Mouse (Mus musculus) adrenal gland, postnatal 14 days (tissue): ENCODE measurements around the gene Il20ra. TPM values are rescaled to one million over a fixed set of nuclear protein-coding genes. Genes with fewer than 3 reads are reported as not detected.
"Not testable (repeated sequence)": the region's sequence is repeated elsewhere in the genome, so short reads cannot be mapped to it uniquely, and the experiment has no call there.

Experiments
- DNase-seq: peaks from one replicate; pipeline ENCODE4 v3.0.0; 2021; ENCODE audit warnings: mixed read lengths
- long read RNA-seq, 2 experiments: library from polyadenylated mRNA; stranded (forward); transcript quantifications; one replicate each; pipeline ENCODE4 v2.0.0; 2021
- total RNA-seq: library from RNA; stranded (reverse); gene quantifications from 2 replicates; pipeline ENCODE4 v1.2.3, GENCODE M21; 2021

The Il20ra gene
- total RNA-seq = 4.0 and 4.4 TPM in 2 replicates
- long read RNA-seq, experiment 1, partial matches to known transcripts = 0 of 5 reads
- long read RNA-seq, experiment 1, other reads (novel, unspliced or antisense) = 3 of 5 reads
- long read RNA-seq, experiment 2, partial matches to known transcripts = 0 of 1 reads
- long read RNA-seq, experiment 2, other reads (novel, unspliced or antisense) = 1 of 1 reads

DNA sequence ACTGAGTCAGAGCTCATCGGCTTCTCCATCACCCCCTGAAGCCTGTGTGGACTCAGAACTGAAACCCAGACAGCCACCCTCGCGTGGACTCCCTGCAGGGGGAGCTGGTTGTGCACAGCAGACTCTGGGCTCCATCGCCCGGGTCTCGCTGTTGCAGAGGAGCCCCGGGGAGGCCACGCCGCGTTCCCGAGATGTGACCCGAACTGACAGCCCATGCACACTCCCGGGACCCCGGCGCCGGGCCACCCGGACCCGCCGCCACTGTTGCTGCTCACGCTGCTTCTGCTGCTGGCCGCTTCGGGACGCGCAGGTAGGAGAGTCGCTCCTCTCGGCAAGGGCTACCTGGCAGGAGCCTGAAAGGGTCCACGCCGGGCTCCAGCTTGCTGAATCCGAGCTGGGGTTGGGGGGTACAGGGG is at the start of gene Il20ra:
Gene Il20ra, plus strand, starts transcription at position 150 of the 416 bp plus-strand sequence.
- peak; percentile 83 for DNase-seq

DNA sequence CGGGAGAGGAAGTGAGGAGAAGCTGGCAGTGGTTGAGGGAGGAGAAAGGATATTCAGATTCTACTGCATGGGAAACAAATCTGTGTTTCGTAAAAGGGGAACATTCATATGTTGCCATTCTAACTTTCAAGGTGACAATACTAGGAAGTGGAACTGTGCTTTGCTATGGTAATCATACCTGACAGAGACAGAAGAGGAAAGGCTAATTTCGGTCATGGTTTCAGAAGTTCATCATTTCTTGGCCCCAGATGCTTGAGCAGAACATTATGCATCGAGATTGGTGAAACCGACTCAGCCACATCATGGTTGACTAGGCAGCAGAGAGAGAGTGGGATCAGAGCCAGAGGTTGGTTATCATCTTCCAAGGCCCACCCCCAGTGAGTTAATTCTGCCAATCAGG is 43.4 kb upstream of the Il20ra start:
- DNase-seq = no peak

DNA sequence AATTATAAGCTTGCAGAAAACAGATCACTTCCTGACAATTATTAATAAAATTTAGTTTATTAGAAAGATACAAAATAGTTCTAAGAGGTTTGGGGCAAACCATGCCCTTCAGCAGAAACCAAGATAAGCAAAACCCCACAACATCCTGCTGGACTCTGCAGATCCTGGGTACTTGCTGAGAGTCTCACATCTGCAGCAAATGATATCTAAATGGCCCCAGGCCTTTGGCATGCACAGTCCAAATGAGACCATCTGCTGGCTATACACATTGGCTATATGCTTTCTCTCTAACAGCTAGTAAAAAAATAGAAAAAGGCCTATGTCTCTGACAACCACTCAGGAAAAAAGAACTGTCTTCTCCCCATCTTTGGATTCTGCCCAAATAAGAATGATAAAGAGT is 40.4 kb upstream of the Il20ra start:
- DNase-seq = no peak

DNA sequence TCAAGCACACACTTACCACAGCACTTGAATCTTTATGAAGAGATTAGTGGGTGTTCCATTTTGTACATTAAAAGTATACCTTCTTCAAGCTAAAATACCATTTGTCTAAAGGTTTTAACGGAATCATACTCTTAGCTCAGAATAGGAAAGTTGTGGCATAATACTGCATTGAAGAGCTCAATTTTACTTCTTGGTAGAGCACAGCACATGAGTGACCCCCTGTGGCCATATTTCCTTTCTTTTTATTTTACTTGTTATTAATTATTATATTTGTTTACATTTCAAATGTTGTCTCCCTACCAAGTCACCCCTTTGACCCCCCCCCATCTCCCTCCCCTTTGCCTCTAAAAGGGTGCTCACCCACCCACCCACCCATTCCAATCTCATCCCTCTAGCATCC is 39.2 kb upstream of the Il20ra start:
- no peak for DNase-seq

DNA sequence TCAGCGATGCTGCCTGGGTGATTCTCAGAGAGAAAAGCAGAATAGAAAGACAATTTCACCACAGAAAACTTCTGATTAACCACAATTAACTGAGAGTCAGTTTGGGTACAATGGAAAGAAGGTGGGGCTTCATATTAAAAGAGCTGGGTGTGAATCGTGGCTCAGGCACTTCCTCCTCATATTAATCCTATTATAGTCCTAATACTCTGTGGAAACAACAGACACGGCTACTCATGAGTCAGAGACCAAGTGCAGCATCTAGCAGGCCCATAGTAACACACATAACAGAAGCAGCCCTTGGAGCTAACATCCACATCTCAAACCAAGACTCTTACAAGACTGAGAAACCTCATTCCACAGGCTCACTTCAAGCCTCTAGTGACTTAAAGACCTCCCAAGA is 24.7 kb upstream of the Il20ra start:
- no peak for DNase-seq

DNA sequence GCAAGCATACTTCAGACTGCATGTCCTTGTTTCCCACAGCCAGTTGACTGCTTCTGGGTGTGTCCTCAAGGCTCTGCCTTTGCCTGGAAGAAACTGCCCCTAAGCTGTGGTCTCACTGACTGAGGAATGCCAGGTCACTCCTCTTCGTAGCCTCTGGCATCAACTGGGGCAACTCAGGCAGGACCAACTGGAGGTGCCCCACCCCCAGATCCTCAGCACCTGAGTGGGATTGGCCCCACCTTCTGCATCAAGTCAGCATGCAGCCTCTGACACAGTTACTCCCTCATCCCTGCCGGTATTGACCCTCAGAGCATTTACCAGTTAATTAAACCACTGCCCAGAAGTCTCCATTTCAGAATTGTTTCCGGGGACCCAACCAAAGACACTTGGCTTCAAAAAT is 21.1 kb upstream of the Il20ra start:
- no peak for DNase-seq

DNA sequence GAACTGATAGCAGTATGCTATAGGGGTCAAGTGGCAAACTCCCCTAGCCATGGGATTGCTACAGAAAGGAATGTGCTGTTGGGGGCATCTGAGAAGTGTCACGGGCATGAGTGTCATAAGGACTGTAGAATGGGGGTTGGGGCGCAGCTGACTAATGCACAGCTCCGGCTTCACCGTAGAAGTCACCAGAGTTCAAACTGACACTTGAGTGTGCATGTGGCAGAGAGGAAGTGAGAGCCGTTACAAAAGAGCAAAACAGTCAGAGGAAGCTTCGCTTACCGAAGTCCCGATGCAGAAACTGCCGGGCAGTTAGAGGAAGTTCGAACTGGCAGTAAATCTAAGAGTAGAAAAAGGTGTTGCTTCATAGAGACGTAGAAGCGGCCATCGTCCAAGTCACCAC is 20.6 kb upstream of the Il20ra start:
- peak; percentile 14 for DNase-seq

DNA sequence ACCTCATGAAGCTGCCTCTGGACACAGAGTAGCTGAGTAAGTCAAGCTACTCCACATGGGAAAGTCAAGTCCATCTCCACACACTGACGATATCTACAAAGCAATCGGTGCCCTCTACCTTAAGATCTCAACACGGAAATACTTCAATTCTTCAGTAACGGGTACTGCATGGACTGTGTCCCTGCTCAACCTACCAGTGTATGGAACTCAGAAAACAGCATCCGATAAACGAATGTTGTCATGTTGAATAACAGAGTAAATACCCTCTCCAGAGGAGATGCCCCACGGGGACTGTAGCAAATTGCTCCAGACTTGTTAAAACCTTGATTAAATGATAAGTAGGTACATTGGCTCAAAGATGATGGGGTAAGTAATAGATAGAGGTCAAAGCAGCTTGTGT is 20.0 kb upstream of the Il20ra start:
- DNase-seq = no peak

DNA sequence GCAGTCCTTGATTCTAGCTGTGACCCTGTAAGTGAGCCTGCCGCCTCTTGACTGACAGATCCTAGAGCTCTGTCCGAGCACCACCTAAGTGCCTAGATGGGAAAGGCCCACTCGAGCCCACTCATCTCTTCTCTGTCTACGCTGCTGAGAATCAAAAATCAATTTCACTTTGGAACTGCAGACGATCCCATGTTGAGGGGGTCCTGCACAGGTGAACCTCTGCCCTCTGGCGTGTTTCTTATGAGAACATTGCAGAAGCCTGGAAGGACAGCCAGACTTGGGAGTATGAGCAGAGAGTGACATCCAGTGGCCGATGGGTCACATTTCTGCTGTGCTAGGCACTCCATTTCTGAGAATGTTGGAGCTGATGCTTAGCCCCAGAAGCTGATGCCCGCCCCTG is 19.4 kb upstream of the Il20ra start:
- DNase-seq = peak; percentile 59

DNA sequence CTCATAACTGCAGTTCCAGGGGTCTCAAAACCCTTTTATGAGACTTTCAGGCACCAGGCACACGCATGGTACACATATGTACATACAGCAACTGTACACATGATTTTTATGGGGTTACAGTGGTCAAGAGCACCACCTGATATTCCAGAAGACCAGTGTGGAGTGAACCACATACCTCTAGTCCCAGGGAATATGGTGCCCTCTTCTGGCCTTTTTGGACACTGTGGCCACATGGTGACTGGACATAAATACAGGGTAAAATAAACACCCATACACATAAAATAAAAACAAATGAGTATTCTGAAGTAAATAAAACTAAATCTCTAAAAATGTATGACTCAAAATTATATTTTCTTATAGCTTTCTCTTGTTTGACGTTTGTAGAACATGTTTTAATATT is 18.7 kb upstream of the Il20ra start:
- peak; percentile 29 for DNase-seq

DNA sequence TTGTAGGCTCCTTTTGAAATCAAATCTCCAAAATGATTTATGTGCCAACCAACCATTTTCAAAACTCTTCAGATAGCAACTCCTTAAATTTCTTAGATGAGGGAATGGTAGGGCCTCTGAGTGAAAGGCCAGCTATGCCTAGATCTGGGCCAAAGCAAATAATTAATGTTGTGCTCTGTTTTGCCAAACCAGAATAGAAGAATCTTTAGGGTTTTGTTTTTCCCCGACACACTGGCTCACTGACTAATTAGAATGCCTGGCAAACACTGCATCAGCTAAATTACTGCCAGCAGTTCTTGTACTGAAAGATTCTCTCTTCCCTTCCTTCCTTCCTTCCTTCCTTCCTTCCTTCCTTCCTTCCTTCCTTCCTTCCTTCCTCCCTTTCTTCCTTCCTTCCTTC is 13.0 kb upstream of the Il20ra start:
- DNase-seq = no peak

DNA sequence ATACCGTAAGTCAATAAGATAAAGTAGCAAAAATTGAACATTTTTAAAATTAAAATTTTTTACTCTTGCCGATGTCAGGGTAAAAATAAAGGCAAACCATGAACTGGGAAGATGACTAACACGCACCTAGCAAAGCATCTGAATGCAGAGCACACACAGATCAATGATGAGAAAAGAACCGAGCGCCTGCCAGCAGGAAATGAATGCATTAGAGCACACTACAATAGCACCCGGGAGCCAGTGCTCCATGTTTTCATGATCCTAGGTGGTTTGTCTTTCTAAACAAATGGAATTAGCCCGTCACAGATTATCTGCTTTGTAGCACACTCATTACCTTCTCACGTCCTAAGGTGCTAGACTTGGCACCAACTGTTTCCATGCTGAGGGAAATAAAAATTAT is 7.9 kb upstream of the Il20ra start:
- DNase-seq = no peak

DNA sequence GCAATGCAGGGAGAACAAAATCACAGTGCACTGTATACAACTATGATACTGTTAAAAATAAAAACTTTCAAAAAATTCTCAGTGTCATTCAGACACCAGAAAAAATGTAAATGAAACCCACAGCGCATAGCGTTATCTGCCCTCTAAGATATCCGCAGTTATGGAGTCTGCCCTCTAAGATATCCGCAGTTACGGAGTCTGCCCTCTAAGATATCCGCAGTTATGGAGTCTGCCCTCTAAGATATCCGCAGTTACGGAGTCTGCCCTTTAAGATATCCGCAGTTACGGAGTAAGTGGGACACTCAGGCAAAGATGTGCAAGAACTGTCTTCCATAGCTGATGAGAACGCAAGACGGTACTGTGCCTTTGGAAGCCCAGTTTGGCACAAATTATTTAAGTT is 4.6 kb upstream of the Il20ra start:
- DNase-seq = no peak

DNA sequence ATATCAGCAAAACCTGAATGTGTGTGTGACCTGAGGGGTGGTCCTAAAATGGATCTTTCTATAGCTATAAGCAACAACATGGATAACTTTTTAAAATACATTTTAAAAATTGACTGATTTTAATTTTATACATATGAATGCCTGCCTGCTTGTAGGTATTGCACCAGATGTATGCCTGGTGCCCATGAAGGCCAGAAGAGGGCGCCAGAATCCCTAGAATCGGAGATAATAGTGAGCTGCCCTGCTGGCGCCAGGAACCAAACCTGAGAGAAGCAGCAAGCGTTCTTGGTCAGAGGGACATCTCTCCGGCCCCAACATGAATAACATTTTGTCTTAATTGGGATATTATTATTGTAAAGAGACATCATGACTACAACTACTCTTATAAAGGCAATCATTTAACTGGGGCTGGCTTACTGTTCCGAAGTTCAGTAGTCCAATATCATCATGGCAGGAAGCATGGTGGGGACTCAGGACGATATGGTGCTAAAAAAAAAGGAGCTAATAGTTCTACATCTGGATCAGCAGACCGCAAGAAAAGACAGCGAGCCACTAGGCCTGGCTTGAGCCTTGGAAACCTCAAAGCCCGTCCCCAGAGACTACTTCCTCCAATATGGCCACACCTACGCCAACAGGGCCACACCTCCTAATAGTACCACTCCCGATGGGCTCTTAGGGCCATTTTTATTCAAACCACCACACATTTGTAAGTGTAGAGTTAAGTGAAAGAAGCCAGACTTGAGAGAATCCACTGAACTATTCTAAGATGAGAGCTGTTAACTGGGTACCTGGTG is 3.9 kb upstream of the Il20ra start:
- peak; percentile 68 for DNase-seq

DNA sequence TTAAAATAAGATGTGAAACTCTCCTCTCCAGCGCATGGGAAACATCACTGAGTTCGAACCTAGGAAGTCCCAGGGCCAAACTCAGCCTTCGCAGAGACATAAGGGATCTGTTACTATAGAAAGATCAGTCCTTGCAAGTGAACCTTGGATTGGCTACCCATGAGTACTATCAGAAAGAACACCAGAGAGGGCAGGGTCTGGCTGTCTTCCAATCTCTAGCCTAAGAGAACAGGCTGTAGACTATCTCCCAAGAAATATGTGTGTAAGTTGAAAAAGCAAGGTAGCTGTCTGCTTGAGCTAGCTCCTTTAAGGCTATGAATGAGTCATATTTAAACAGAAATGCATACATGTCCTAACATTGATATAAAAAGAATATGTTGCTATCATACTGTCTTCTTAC is 1.4 kb upstream of the Il20ra start:
- peak; percentile 21 for DNase-seq

DNA sequence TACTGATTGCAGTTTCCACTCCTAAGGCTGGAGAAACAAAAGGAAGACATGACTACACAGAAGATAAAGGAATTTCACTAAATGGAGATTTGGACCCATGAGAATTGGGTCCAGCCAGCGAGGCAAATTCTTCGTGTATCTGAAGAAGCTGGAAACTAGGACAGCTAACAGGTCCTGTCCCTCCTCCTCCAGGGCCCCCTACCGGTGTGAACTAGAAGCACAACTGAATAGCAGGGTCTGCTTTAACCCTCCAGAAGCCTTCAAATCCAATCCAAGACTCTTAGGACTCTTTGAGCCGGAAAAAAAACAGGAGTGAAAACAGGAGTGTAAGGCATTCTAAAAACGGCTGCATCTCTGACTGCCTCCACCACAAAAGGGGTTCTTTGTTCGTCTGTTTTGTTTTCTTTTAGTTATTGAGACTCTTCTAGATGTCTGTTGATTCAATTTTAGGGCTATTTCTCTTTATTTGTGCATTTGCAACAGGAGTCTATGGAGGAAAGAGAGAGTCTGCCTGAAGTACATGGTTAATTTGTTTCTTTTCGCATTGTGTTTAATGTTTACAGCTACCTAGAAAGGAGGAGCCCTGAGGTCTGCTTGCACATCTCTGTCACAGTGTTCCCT is 709 bp upstream of the Il20ra start:
- peak; percentile 34 for DNase-seq

DNA sequence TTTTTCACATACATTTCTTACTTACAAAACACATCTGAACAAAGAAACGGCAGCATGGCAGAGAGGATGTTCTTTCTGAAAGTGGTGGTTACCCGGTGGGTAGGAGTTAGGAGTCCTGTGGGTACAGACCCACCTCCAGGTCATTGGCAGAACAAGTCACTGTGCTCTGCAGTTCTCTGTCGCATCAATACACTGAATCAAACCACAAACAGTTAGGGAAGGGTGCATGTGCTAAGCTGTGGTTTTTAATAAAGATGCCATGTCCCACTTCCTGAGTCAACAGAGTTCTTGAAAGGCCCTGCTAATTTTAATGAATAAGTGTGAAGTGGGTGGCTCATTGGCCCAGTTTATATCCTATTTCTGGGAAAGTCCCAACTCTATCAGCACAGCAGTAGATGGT is 6.3 kb downstream of the Il20ra start:
- DNase-seq = no peak

DNA sequence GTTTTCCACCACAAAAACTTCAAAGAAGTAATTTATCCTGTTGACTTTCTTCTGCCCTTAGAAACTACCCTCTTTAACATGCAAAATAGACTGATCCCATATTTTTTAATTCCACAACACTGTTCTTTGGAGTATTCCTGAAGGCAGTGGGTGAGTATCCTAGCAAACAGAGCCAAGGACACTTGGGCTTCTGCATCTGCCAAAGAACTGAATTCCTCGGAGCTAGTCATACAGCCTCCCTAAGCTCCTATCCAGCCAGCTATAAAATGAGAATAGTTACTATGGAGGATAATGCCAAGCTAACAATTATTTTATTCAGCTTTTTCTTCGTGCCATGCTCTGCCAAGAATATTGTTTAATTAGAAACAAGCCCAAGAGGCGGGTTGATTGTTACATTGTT is 9.9 kb downstream of the Il20ra start:
- DNase-seq = no peak

DNA sequence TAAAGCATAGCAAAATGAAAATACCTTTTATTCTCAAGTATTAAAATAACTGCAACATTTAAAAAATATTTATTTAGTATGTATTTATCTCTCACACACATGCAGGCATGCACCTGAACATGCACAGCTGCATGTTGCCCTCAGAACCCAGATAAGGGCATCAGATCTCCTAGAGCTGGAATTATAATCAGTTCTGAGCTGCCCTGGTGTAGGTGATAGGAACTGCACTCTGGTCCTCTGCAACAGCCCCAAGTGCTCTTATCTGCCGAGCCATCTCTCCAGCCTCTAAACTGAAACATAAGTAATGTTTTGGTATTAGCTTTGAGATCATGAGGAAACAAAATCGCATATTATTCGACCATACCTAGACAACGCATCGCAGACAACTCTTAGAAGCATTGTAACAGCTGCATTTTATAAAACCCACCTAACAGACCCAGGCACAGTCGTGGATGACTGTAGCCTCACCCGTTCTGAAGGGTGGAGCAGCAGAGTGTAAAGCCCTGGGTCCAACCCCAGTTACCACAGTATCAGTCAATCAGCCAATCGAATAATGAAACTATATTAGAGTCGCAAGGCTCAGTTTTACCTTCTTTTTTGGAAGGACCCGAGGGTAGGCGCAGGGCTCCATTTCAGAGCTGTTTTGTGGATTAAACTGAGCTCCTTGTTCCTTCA is 11.9 kb downstream of the Il20ra start:
- no peak for DNase-seq

DNA sequence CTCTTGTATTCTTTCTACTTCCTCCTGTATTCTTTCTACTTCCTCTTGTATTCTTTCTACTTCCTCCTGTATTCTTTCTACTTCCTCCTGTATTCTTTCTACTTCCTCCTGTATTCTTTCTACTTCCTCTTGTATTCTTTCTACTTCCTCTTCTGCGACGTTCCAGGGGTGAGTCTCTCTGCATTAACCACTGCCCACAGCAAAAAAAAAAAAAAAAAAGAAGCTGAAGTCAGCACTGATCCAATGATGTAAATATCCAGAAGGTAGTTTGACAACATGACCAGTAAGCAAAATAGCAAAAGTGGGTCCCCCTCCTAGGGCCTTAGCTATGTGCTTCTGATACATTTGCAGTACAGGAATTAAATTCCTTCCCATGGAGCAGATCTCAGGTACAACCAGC is 26.1 kb downstream of the Il20ra start:
- not testable (repeated sequence) for DNase-seq

DNA sequence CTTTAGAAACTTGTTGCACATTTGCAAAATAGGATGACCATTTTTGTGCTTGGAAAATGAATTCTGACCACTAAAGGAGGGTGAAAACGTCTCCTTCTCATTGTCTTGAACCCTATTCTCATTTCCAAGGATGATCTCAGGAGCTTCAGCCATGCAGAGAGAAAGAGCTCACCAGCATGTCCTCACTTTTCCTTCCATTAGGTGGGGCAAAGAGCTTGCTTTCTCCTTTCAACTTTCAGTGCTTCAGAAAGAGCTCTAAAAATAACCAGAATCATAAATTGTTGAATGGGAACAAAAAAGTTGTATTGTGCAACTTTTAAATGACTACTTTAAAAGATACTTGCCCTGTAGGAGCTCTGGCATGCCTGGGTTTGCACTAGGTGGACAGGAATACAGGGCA is 33.3 kb downstream of the Il20ra start:
- no peak for DNase-seq

DNA sequence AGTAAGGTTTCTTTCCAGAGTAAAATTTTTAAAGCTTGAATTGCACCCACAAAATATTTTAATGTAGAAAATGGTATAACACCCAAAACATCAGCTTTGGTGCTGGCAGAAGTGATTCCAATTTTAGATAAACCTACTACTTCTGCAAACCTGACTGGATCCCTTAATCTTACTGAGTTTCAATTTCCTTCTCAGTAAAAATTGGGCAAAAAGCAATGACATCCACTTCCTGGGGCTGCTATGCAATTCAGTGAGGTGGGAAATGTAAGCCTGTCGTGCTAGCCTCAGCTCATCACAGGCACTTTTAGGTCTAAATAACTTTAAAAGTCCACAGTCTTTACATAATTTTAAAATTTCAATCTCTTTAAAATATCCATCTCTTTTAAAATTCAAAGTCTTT is 33.8 kb downstream of the Il20ra start:
- DNase-seq = no peak

DNA sequence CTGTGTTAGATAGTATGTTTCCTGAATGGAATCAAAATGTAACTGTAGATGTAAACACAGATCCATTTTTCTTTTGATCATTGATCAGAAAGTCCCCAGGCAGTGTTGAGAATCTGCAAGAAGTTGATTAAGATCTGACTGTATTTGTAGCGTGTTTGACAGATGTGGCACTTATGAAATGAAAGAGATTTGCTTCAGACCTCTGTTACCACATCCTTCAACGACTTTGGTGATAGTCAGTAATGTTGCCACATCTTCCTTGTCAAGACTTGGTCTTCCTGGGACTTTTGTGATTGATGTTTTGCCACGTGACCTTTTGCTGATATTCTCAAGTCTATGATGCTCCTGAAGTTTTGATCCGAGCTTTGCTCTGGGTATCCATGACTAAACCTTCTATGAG is 35.3 kb downstream of the Il20ra start:
- no peak for DNase-seq
